Mouse (Mus musculus): ENCODE results near the gene Pygb. TPM values are rescaled to one million over a fixed set of nuclear protein-coding genes. Genes with fewer than 3 reads are reported as not detected.

The Pygb gene
- polyA plus RNA-seq, 1 experiment, result 10.3 TPM

DNA sequence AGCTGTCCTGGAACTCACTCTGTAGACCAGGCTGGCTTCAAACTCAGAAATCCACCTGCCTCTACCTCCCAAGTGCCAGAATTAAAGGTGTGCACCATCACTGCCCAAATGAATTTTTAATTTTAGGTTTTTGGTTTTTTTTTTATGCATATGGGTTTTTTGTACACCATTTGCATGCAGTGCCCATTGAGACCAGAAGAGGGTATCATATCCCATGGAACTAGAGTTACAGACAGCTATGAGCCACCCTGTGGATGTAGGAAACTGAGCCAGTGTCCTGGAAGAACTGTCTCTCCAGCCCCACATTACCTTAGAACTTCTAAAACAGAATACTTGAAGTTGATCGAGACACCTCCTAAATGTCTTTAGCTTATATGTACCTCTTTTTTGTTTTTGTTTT, 16.5 kb downstream of the Pygb start:
- no peak for TF ChIP-seq POLR2A (IDR thresholded peaks at IDR 0.05; ENCODE audit: borderline replicate concordance, control insufficient read depth, low read depth, low read length)
- TF ChIP-seq CTCF (IDR thresholded peaks at IDR 0.05; ENCODE audit: control insufficient read depth, insufficient read depth, low read length), result no peak
- no peaks in the 10 kb centered on the region for H3K4me1 ChIP-seq (ENCODE audit: control insufficient read depth, insufficient read depth, low read length)
- 89% methylated on average over 1 of the region's 1 CpGs for WGBS
- no peak overlapping the region for H3K4me3 ChIP-seq (replicated peaks; ENCODE audit: control insufficient read depth, low read depth, low read length)
- H3K27ac ChIP-seq (ENCODE audit: control insufficient read depth, insufficient read depth, low read depth, low read length, poor library complexity), result no peak overlapping the region

DNA sequence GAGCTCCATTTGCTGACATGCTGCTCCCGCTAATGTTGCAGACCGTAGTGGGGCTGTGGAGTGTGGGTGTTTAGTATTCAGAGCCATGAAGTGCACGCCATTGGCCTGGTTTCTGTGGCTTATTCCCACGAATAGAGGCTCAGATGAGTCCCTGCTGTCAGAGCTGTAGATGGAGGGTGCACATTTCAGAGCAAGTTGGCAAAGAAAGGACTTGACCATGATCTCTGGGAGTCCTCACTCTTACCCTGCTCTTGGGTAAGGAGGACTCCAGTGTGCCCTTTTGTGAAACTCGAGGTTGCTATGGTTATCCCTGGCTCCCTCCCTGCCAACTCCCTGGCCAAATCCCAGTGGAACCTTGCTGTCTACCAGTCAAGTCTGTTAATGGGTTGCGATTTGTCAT, 21.8 kb downstream of the Pygb start:
- Histone ChIP-seq H3K4me3 (replicated peaks; ENCODE audit: control insufficient read depth, low read depth, low read length) (no peak overlapping the region), H3K4me1 (ENCODE audit: control insufficient read depth, insufficient read depth, low read length) (no peaks in the 10 kb centered on the region), H3K27ac (ENCODE audit: control insufficient read depth, insufficient read depth, low read depth, low read length, poor library complexity) (no peak overlapping the region)
- 81% methylated on average over 6 of the region's 6 CpGs for WGBS
- TF ChIP-seq POLR2A (IDR thresholded peaks at IDR 0.05; ENCODE audit: borderline replicate concordance, control insufficient read depth, low read depth, low read length), result no peak

DNA sequence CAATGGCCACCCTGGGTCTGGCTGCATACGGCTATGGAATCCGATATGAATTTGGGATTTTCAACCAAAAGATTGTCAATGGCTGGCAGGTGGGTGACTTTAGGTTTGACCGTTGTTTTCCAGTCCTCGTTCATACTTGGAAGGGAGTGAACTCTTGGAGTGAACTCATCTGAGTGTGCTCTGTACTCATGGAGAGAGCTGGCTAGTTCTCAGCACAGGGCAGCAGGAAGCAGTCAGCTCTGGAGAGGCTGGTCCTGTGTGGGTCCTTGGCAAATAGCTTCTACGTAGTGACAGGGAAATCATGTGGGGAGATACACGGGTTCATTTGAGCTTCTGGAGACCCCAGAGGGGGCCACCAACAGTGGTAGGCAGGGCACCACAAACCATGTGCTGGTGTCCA, 22.3 kb downstream of the Pygb start:
- H3K27ac ChIP-seq (ENCODE audit: control insufficient read depth, insufficient read depth, low read depth, low read length, poor library complexity), result no peak overlapping the region
- WGBS, result 89% methylated on average over 6 of the region's 6 CpGs
- no peak for TF ChIP-seq POLR2A (IDR thresholded peaks at IDR 0.05; ENCODE audit: borderline replicate concordance, control insufficient read depth, low read depth, low read length)
- TF ChIP-seq CTCF (IDR thresholded peaks at IDR 0.05; ENCODE audit: control insufficient read depth, insufficient read depth, low read length), result no peak
- H3K4me3 ChIP-seq (replicated peaks; ENCODE audit: control insufficient read depth, low read depth, low read length), result no peak overlapping the region
- no peaks in the 10 kb centered on the region for H3K4me1 ChIP-seq (ENCODE audit: control insufficient read depth, insufficient read depth, low read length)

DNA sequence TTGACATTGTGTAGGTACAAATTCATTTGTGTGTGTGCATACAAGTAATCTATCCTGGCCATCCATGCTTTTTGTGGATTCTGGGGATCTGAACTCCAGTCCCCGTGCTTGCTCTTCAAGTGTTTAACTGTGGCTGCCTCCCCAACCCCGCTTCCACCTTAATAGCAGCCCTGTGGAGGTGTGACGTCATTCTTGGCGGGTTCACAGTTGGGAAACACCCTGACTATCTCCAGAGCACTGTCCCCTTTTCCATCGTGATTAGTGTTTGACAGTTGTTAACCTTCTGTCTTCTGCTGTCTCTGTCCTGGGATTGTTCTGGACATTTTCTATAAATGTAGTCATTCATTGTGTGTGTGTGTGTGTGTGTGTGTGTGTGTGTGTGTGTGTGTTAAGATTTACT, 24.1 kb downstream of the Pygb start:
- WGBS, result 40% methylated on average over 5 of the region's 5 CpGs
- no peaks in the 10 kb centered on the region for H3K4me1 ChIP-seq (ENCODE audit: control insufficient read depth, insufficient read depth, low read length)

DNA sequence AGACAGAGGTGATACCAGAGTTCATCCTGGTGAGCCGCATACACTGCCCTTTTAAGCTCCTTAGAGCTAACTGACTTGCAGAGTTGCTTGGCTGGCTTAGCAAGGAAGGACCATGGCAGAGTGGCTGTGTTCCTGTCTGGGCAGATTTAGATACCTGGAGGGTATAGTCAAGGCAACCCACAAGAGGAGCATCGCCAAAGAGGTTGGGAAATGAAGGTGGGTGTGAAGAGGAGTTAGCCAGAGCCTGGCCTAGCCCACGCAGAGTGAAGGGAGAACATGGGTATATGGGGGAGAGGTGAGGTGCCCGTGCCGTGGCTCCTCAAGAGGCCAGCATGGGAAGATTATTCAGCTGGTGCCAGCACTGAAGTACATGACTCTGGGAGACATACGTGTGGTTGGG, 26.3 kb downstream of the Pygb start:
- H3K4me1 ChIP-seq (ENCODE audit: control insufficient read depth, insufficient read depth, low read length), result no peaks in the 10 kb centered on the region
- no peak overlapping the region for H3K27ac ChIP-seq (ENCODE audit: control insufficient read depth, insufficient read depth, low read depth, low read length, poor library complexity)
- no peak for TF ChIP-seq CTCF (IDR thresholded peaks at IDR 0.05; ENCODE audit: control insufficient read depth, insufficient read depth, low read length)
- no peak for TF ChIP-seq POLR2A (IDR thresholded peaks at IDR 0.05; ENCODE audit: borderline replicate concordance, control insufficient read depth, low read depth, low read length)
- WGBS, result 93% methylated on average over 6 of the region's 6 CpGs
- H3K4me3 ChIP-seq (replicated peaks; ENCODE audit: control insufficient read depth, low read depth, low read length), result no peak overlapping the region

More for the DNA sequence above, 24.1 kb downstream of the Pygb start:
- TF ChIP-seq POLR2A (IDR thresholded peaks at IDR 0.05; ENCODE audit: borderline replicate concordance, control insufficient read depth, low read depth, low read length) (no peak), CTCF (IDR thresholded peaks at IDR 0.05; ENCODE audit: control insufficient read depth, insufficient read depth, low read length) (no peak)
- no peak overlapping the region for H3K4me3 ChIP-seq (replicated peaks; ENCODE audit: control insufficient read depth, low read depth, low read length)
- no peak overlapping the region for H3K27ac ChIP-seq (ENCODE audit: control insufficient read depth, insufficient read depth, low read depth, low read length, poor library complexity)

DNA sequence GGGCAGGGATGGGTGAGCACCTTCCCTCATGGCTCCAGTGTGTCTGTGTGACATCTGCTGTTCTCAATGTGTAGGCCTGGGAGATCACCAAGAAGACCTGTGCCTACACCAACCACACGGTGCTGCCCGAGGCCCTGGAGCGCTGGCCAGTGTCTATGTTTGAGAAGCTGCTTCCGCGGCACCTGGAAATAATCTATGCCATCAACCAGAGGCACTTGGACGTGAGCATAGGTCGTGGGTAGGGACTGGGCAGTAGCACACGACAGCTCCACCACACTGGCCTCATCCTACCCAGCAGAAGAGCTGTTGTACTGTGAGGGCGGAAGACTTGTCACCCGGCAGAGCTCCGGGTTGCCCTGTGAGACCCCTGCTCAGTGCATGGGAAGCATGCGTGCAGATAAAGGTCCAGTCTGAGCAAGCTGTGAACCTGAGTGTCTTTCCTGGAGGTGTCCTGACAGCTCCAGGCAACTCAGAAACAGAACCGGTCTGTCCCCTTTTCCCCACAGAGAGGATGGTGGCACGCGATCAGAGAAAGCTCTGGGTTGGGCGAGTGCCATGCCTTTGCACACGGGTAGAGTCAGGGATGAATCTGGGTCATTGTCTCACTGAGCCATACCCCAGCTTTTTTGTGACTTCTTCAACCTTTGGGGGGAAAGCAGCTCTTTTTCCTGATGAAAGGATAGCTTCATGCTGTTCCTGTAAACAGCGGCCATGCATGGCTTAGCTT, 30.3 kb downstream of the Pygb start:
- H3K4me1 ChIP-seq (ENCODE audit: control insufficient read depth, insufficient read depth, low read length), result no peaks in the 10 kb centered on the region
- no peak for TF ChIP-seq CTCF (IDR thresholded peaks at IDR 0.05; ENCODE audit: control insufficient read depth, insufficient read depth, low read length)
- no peak for TF ChIP-seq POLR2A (IDR thresholded peaks at IDR 0.05; ENCODE audit: borderline replicate concordance, control insufficient read depth, low read depth, low read length)
- no peak overlapping the region for H3K4me3 ChIP-seq (replicated peaks; ENCODE audit: control insufficient read depth, low read depth, low read length)
- WGBS, result 90% methylated on average over 18 of the region's 18 CpGs
- no peak overlapping the region for H3K27ac ChIP-seq (ENCODE audit: control insufficient read depth, insufficient read depth, low read depth, low read length, poor library complexity)

DNA sequence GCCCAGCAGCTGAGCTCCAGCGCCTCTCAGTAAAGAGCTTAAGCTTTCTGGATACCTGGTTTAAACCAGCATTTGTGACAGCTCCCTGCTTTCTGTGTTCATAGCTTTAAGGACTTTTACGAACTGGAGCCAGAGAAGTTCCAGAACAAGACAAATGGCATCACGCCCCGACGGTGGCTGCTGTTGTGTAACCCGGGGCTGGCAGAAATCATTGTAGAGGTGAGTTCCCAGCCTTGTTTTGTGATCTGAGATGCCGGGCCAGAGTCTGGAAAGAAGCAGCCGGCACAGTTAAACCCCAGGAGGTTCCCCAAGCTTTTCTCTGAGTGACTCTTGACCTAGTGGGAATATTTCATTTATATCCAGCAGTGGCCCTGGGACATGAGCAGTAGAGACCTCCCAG, 32.2 kb downstream of the Pygb start:
- 86% methylated on average over 8 of the region's 8 CpGs for WGBS
- TF ChIP-seq CTCF (IDR thresholded peaks at IDR 0.05; ENCODE audit: control insufficient read depth, insufficient read depth, low read length) (no peak), POLR2A (IDR thresholded peaks at IDR 0.05; ENCODE audit: borderline replicate concordance, control insufficient read depth, low read depth, low read length) (no peak)
- Histone ChIP-seq H3K27ac (ENCODE audit: control insufficient read depth, insufficient read depth, low read depth, low read length, poor library complexity) (no peak overlapping the region), H3K4me3 (replicated peaks; ENCODE audit: control insufficient read depth, low read depth, low read length) (no peak overlapping the region), H3K4me1 (ENCODE audit: control insufficient read depth, insufficient read depth, low read length) (no peaks in the 10 kb centered on the region)

DNA sequence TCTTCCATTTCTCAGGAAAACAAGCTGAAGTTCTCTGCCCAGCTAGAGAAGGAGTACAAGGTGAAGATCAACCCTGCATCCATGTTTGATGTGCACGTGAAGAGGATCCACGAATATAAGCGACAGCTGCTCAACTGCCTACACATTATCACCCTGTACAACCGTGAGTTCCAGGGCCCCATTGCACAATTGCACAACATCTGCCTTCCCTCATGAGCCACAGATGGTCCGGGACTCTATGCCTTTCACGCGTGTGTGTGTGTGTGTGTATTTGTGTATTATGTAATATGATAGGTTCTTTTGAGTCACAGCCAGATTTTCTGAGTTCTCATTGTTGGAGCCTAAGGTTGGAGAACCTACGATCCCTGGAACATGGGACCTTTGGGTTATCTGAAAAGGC, 34.2 kb downstream of the Pygb start:
- whole genome bisulfite sequencing, result 61% methylated on average over 8 of the region's 8 CpGs
- TF ChIP-seq POLR2A (IDR thresholded peaks at IDR 0.05; ENCODE audit: borderline replicate concordance, control insufficient read depth, low read depth, low read length) (no peak), CTCF (IDR thresholded peaks at IDR 0.05; ENCODE audit: control insufficient read depth, insufficient read depth, low read length) (no peak)
- H3K27ac ChIP-seq (ENCODE audit: control insufficient read depth, insufficient read depth, low read depth, low read length, poor library complexity), result no peak overlapping the region

DNA sequence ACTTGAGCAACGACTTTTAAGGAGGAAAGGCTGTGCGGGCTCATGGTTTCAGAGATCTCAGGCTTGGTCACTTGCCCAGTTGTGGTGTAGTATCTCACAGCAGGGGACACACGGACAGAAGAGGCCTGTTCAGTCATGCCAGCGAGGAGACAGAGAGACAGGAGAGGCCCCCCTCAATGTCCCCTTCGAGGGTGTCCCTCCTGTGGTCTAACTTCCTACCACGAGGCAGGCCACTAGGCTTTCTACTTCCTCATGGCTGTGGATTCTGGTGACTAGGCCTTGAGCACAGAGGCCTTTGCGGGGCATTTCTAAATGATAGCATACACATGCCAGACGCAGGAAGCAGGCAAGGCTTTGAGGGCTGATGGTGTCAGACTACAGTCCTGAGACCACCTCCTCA, 36.5 kb downstream of the Pygb start:
- H3K4me1 ChIP-seq (ENCODE audit: control insufficient read depth, insufficient read depth, low read length), result no peaks in the 10 kb centered on the region
- no peak overlapping the region for H3K4me3 ChIP-seq (replicated peaks; ENCODE audit: control insufficient read depth, low read depth, low read length)
- no peak for TF ChIP-seq POLR2A (IDR thresholded peaks at IDR 0.05; ENCODE audit: borderline replicate concordance, control insufficient read depth, low read depth, low read length)
- TF ChIP-seq CTCF (IDR thresholded peaks at IDR 0.05; ENCODE audit: control insufficient read depth, insufficient read depth, low read length), result no peak
- 24% methylated on average over 8 of the region's 8 CpGs for WGBS
- H3K27ac ChIP-seq (ENCODE audit: control insufficient read depth, insufficient read depth, low read depth, low read length, poor library complexity), result no peak overlapping the region

More for the DNA sequence above, 34.2 kb downstream of the Pygb start:
- no peak overlapping the region for H3K4me3 ChIP-seq (replicated peaks; ENCODE audit: control insufficient read depth, low read depth, low read length)
- no peaks in the 10 kb centered on the region for H3K4me1 ChIP-seq (ENCODE audit: control insufficient read depth, insufficient read depth, low read length)
